Mouse (Mus musculus): Measurements from ENCODE around the gene Wfikkn2.

DNA sequence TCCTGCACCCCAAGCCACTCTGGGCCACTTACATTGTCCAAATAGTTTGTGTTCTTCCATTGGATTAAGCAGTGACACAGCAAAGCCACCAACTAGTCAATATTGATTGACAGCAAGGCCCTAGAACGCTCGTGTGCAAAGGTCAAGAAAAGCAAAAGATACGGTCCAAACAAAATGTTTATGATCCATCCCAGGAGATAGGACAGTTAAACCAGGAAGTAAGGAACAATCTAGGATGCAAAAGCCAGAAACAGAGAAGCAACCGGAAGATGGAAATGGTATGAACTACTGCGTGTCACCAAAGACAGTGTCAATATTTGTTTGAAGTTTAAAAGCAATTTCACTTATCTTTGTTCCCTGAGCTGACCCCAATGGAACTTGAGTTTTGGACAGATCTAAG is 43.7 kb downstream of the Wfikkn2 start:
- TF ChIP-seq CTCF (IDR thresholded peaks at IDR 0.05; ENCODE audit: control insufficient read depth, insufficient read depth, insufficient read length) (no peak), MAX (IDR thresholded peaks at IDR 0.05) (no peak)
